Mouse (Mus musculus): ENCODE measurements around the gene Nmbr.
A peak's percentile ranks its signal among the peaks of the same experiment; 100 is the strongest.

Nmbr gene

GRCm38 (mm10) chr10:14705072-14706066, at the start of gene Nmbr, which contains the start of gene Vta1:
Gene Nmbr, plus strand, starts transcription at chr10:14705591.
Gene Vta1, minus strand, starts transcription at chr10:14705560.
- no peaks in the 10 kb centered on the region for H3K27me3 ChIP-seq (ENCODE audit: insufficient read depth, low read length)
- TF ChIP-seq NANOG (IDR thresholded peaks at IDR 0.05; ENCODE audit: borderline replicate concordance, low read length) (no peak), CTCF (conservative IDR thresholded peaks at IDR 0.05; ENCODE audit: low read length) (peak; percentile 39), POU5F1 (IDR thresholded peaks at IDR 0.05; ENCODE audit: borderline replicate concordance, low read length) (no peak)
- peaks cover 25% of the 10 kb centered on the region for H3K4me1 ChIP-seq (replicated peaks; ENCODE audit: low read depth, low read length)
- peak within 1 kb of the TSS; percentile 93 for H3K4me3 ChIP-seq (replicated peaks; ENCODE audit: low read length)
- H3K9me3 ChIP-seq (ENCODE audit: low read length) = no peaks in the 10 kb centered on the region
- H3K36me3 ChIP-seq (ENCODE audit: insufficient read depth, low read length) = no peaks in the 10 kb centered on the region

GRCm38 (mm10) chr10:14660875-14661274, 44.5 kb upstream of the Nmbr start:
- peaks cover 21% of the 10 kb centered on the region for H3K36me3 ChIP-seq (ENCODE audit: insufficient read depth, low read length)
- no peaks in the 10 kb centered on the region for H3K9me3 ChIP-seq (ENCODE audit: low read length)
- no peak for TF ChIP-seq POU5F1 (IDR thresholded peaks at IDR 0.05; ENCODE audit: borderline replicate concordance, low read length)
- no peak for TF ChIP-seq CTCF (conservative IDR thresholded peaks at IDR 0.05; ENCODE audit: low read length)
- no peak for TF ChIP-seq NANOG (IDR thresholded peaks at IDR 0.05; ENCODE audit: borderline replicate concordance, low read length)
- no peak overlapping the region for H3K4me3 ChIP-seq (replicated peaks; ENCODE audit: low read length)
- no peaks in the 10 kb centered on the region for H3K27me3 ChIP-seq (ENCODE audit: insufficient read depth, low read length)
- H3K4me1 ChIP-seq (replicated peaks; ENCODE audit: low read depth, low read length) = no peaks in the 10 kb centered on the region

- Histone ChIP-seq H3K4me3 (replicated peaks; ENCODE audit: low read length) (no peak overlapping the region), H3K36me3 (ENCODE audit: insufficient read depth, low read length) (peaks cover 30% of the 10 kb centered on the region), H3K27me3 (ENCODE audit: insufficient read depth, low read length) (no peaks in the 10 kb centered on the region), H3K9me3 (ENCODE audit: low read length) (no peaks in the 10 kb centered on the region), H3K4me1 (replicated peaks; ENCODE audit: low read depth, low read length) (no peaks in the 10 kb centered on the region)
- no peak for TF ChIP-seq NANOG (IDR thresholded peaks at IDR 0.05; ENCODE audit: borderline replicate concordance, low read length)
- no peak for TF ChIP-seq CTCF (conservative IDR thresholded peaks at IDR 0.05; ENCODE audit: low read length)
- TF ChIP-seq POU5F1 (IDR thresholded peaks at IDR 0.05; ENCODE audit: borderline replicate concordance, low read length) = no peak
Measured at GRCm38 (mm10) chr10:14666147-14666546, 39.2 kb upstream of the Nmbr start.

- no peaks in the 10 kb centered on the region for H3K36me3 ChIP-seq (ENCODE audit: insufficient read depth, low read length)
- no peaks in the 10 kb centered on the region for H3K4me1 ChIP-seq (replicated peaks; ENCODE audit: low read depth, low read length)
- no peak overlapping the region for H3K4me3 ChIP-seq (replicated peaks; ENCODE audit: low read length)
- H3K27me3 ChIP-seq (ENCODE audit: insufficient read depth, low read length) = no peaks in the 10 kb centered on the region
- H3K9me3 ChIP-seq (ENCODE audit: low read length) = no peaks in the 10 kb centered on the region
- TF ChIP-seq CTCF (conservative IDR thresholded peaks at IDR 0.05; ENCODE audit: low read length) = peak; percentile 45
- TF ChIP-seq NANOG (IDR thresholded peaks at IDR 0.05; ENCODE audit: borderline replicate concordance, low read length) = no peak
Measured at GRCm38 (mm10) chr10:14685663-14686062, 19.7 kb upstream of the Nmbr start.

- Histone ChIP-seq H3K27me3 (ENCODE audit: insufficient read depth, low read length) (no peaks in the 10 kb centered on the region), H3K4me1 (replicated peaks; ENCODE audit: low read depth, low read length) (no peaks in the 10 kb centered on the region), H3K9me3 (ENCODE audit: low read length) (no peaks in the 10 kb centered on the region), H3K36me3 (ENCODE audit: insufficient read depth, low read length) (no peaks in the 10 kb centered on the region), H3K4me3 (replicated peaks; ENCODE audit: low read length) (no peak overlapping the region)
- no peak for TF ChIP-seq CTCF (conservative IDR thresholded peaks at IDR 0.05; ENCODE audit: low read length)
- no peak for TF ChIP-seq NANOG (IDR thresholded peaks at IDR 0.05; ENCODE audit: borderline replicate concordance, low read length)
- no peak for TF ChIP-seq POU5F1 (IDR thresholded peaks at IDR 0.05; ENCODE audit: borderline replicate concordance, low read length)
Measured at GRCm38 (mm10) chr10:14688785-14689442, 16.5 kb upstream of the Nmbr start.

GRCm38 (mm10) chr10:14690349-14690748, 15.0 kb upstream of the Nmbr start:
- H3K9me3 ChIP-seq (ENCODE audit: low read length) = no peaks in the 10 kb centered on the region
- no peaks in the 10 kb centered on the region for H3K4me1 ChIP-seq (replicated peaks; ENCODE audit: low read depth, low read length)
- no peaks in the 10 kb centered on the region for H3K36me3 ChIP-seq (ENCODE audit: insufficient read depth, low read length)
- no peak overlapping the region for H3K4me3 ChIP-seq (replicated peaks; ENCODE audit: low read length)
- TF ChIP-seq NANOG (IDR thresholded peaks at IDR 0.05; ENCODE audit: borderline replicate concordance, low read length) (no peak), CTCF (conservative IDR thresholded peaks at IDR 0.05; ENCODE audit: low read length) (no peak), POU5F1 (IDR thresholded peaks at IDR 0.05; ENCODE audit: borderline replicate concordance, low read length) (no peak)
- H3K27me3 ChIP-seq (ENCODE audit: insufficient read depth, low read length) = no peaks in the 10 kb centered on the region

GRCm38 (mm10) chr10:14703239-14703638, 2.2 kb upstream of the Nmbr start:
- H3K9me3 ChIP-seq (ENCODE audit: low read length) = no peaks in the 10 kb centered on the region
- H3K36me3 ChIP-seq (ENCODE audit: insufficient read depth, low read length) = no peaks in the 10 kb centered on the region
- no peak for TF ChIP-seq NANOG (IDR thresholded peaks at IDR 0.05; ENCODE audit: borderline replicate concordance, low read length)
- no peak for TF ChIP-seq CTCF (conservative IDR thresholded peaks at IDR 0.05; ENCODE audit: low read length)
- TF ChIP-seq POU5F1 (IDR thresholded peaks at IDR 0.05; ENCODE audit: borderline replicate concordance, low read length) = no peak
- H3K4me3 ChIP-seq (replicated peaks; ENCODE audit: low read length) = no peak overlapping the region
- H3K27me3 ChIP-seq (ENCODE audit: insufficient read depth, low read length) = no peaks in the 10 kb centered on the region
- H3K4me1 ChIP-seq (replicated peaks; ENCODE audit: low read depth, low read length) = peaks cover 37% of the 10 kb centered on the region

GRCm38 (mm10) chr10:14703830-14704420, 1.5 kb upstream of the Nmbr start:
- Histone ChIP-seq H3K36me3 (ENCODE audit: insufficient read depth, low read length) (no peaks in the 10 kb centered on the region), H3K9me3 (ENCODE audit: low read length) (no peaks in the 10 kb centered on the region), H3K4me3 (replicated peaks; ENCODE audit: low read length) (peak overlapping the region; percentile 93), H3K27me3 (ENCODE audit: insufficient read depth, low read length) (no peaks in the 10 kb centered on the region), H3K4me1 (replicated peaks; ENCODE audit: low read depth, low read length) (peaks cover 32% of the 10 kb centered on the region)
- TF ChIP-seq CTCF (conservative IDR thresholded peaks at IDR 0.05; ENCODE audit: low read length) (no peak), POU5F1 (IDR thresholded peaks at IDR 0.05; ENCODE audit: borderline replicate concordance, low read length) (no peak), NANOG (IDR thresholded peaks at IDR 0.05; ENCODE audit: borderline replicate concordance, low read length) (no peak)

Data from E14TG2a.4 (cell line).